Mouse (Mus musculus): ENCODE data around the gene Rassf1. TPM values are rescaled to one million over a fixed set of nuclear protein-coding genes. Genes with fewer than 3 reads are reported as not detected.

Gene Rassf1
- polyA plus RNA-seq, 1 experiment from 2014 or later, result 44.2 TPM

GRCm38 (mm10) chr9:107587833-107588639 lies 36.7 kb downstream of the Rassf1 start:
- H3K9me3 ChIP-seq (ENCODE audit: control insufficient read depth, low read length), result no peaks in the 10 kb centered on the region
- no peaks in the 10 kb centered on the region for H3K27me3 ChIP-seq (ENCODE audit: control insufficient read depth, insufficient read depth, low read length)
- H3K9ac ChIP-seq (ENCODE audit: low read length), result peak overlapping the region; percentile 63
- TF ChIP-seq EP300 (optimal IDR thresholded peaks at IDR 0.05) (peak; percentile 65), CTCF (IDR thresholded peaks at IDR 0.05; ENCODE audit: low read depth) (no peak)
- H3K4me2 ChIP-seq (replicated peaks; ENCODE audit: low read depth), result peak overlapping the region; percentile 74
- peak; percentile 69 for DNase-seq (ENCODE audit: low spot score)
- H3K4me1 ChIP-seq (replicated peaks; ENCODE audit: control insufficient read depth, insufficient read depth), result peaks cover 4% of the 10 kb centered on the region
- 2% methylated on average over 33 of the region's 33 CpGs for WGBS
- ATAC-seq (ENCODE audit: low FRiP score, low TSS enrichment), result peak; percentile 1; the same call in 1 of the 2 replicates
- H3K36me3 ChIP-seq (ENCODE audit: control insufficient read depth, insufficient read depth, low read length), result peaks cover 25% of the 10 kb centered on the region; the same call in 1 of the 2 replicates
- peak overlapping the region; percentile 56 for H3K4me3 ChIP-seq (ENCODE audit: low read depth, low read length)
- H3K27ac ChIP-seq (replicated peaks), result peak overlapping the region; percentile 50; the same call in 1 of the 2 replicates

- peak overlapping the region; percentile 13; the same call in 1 of the 2 replicates for H3K9ac ChIP-seq (ENCODE audit: low read length)
- peak; percentile 94 for DNase-seq (ENCODE audit: low spot score)
Measured at GRCm38 (mm10) chr9:107590058-107590772, 38.9 kb downstream of the Rassf1 start.

GRCm38 (mm10) chr9:107590773-107591060 lies 39.4 kb downstream of the Rassf1 start:
- H3K4me2 ChIP-seq (replicated peaks; ENCODE audit: low read depth), result peak overlapping the region; percentile 29; the same call in 1 of the 2 replicates

More at GRCm38 (mm10) chr9:107590058-107590772, 38.9 kb downstream of the Rassf1 start:
- peaks cover 4% of the 10 kb centered on the region for H3K4me1 ChIP-seq (replicated peaks; ENCODE audit: control insufficient read depth, insufficient read depth)
- H3K9me3 ChIP-seq (ENCODE audit: control insufficient read depth, low read length), result no peaks in the 10 kb centered on the region
- peak overlapping the region; percentile 29; the same call in 1 of the 2 replicates for H3K4me2 ChIP-seq (replicated peaks; ENCODE audit: low read depth)
- peaks cover 30% of the 10 kb centered on the region for H3K36me3 ChIP-seq (ENCODE audit: control insufficient read depth, insufficient read depth, low read length)
- no peaks in the 10 kb centered on the region for H3K27me3 ChIP-seq (ENCODE audit: control insufficient read depth, insufficient read depth, low read length)
- 65% methylated on average over 25 of the region's 25 CpGs for WGBS
- ATAC-seq (ENCODE audit: low FRiP score, low TSS enrichment), result peak; percentile 68
- TF ChIP-seq EP300 (optimal IDR thresholded peaks at IDR 0.05) (no peak), CTCF (IDR thresholded peaks at IDR 0.05; ENCODE audit: low read depth) (peak; percentile 29; the same call in 1 of the 2 replicates)
- H3K4me3 ChIP-seq (ENCODE audit: low read depth, low read length), result 0 out of 2 replicates have a peak overlapping the region, but pooled peaks have one; percentile 6
- peak overlapping the region; percentile 89 for H3K27ac ChIP-seq (replicated peaks)

GRCm38 (mm10) chr9:107593101-107593976 lies 42.0 kb downstream of the Rassf1 start:
- H3K36me3 ChIP-seq (ENCODE audit: control insufficient read depth, insufficient read depth, low read length), result peaks cover 30% of the 10 kb centered on the region
- no peak overlapping the region for H3K4me3 ChIP-seq (ENCODE audit: low read depth, low read length)
- no peak overlapping the region for H3K9ac ChIP-seq (ENCODE audit: low read length)
- H3K4me1 ChIP-seq (replicated peaks; ENCODE audit: control insufficient read depth, insufficient read depth), result peaks cover 2% of the 10 kb centered on the region
- H3K9me3 ChIP-seq (ENCODE audit: control insufficient read depth, low read length), result no peaks in the 10 kb centered on the region
- H3K27me3 ChIP-seq (ENCODE audit: control insufficient read depth, insufficient read depth, low read length), result no peaks in the 10 kb centered on the region
- H3K27ac ChIP-seq (replicated peaks), result no peak overlapping the region
- no peak overlapping the region for H3K4me2 ChIP-seq (replicated peaks; ENCODE audit: low read depth)
- TF ChIP-seq EP300 (optimal IDR thresholded peaks at IDR 0.05), result no peak
- DNase-seq (ENCODE audit: low spot score) (no peak), ATAC-seq (ENCODE audit: low FRiP score, low TSS enrichment) (no peak)
- WGBS, result 78% methylated on average over 11 of the region's 11 CpGs

More at GRCm38 (mm10) chr9:107590773-107591060, 39.4 kb downstream of the Rassf1 start:
- WGBS, result 78% methylated on average over 6 of the region's 6 CpGs
- Histone ChIP-seq H3K4me3 (ENCODE audit: low read depth, low read length) (no peak overlapping the region), H3K36me3 (ENCODE audit: control insufficient read depth, insufficient read depth, low read length) (peaks cover 30% of the 10 kb centered on the region), H3K9ac (ENCODE audit: low read length) (no peak overlapping the region), H3K27me3 (ENCODE audit: control insufficient read depth, insufficient read depth, low read length) (no peaks in the 10 kb centered on the region), H3K9me3 (ENCODE audit: control insufficient read depth, low read length) (no peaks in the 10 kb centered on the region), H3K4me1 (replicated peaks; ENCODE audit: control insufficient read depth, insufficient read depth) (peaks cover 4% of the 10 kb centered on the region), H3K27ac (replicated peaks) (peak overlapping the region; percentile 89)
- DNase-seq (ENCODE audit: low spot score) (peak; percentile 68), ATAC-seq (ENCODE audit: low FRiP score, low TSS enrichment) (peak; percentile 27; the same call in 1 of the 2 replicates)
- TF ChIP-seq CTCF (IDR thresholded peaks at IDR 0.05; ENCODE audit: low read depth), result no peak

GRCm38 (mm10) chr9:107594281-107595062 lies 43.1 kb downstream of the Rassf1 start:
- no peak for TF ChIP-seq CTCF (IDR thresholded peaks at IDR 0.05; ENCODE audit: low read depth)
- no peak for TF ChIP-seq EP300 (optimal IDR thresholded peaks at IDR 0.05)
- DNase-seq (ENCODE audit: low spot score) (no peak), ATAC-seq (ENCODE audit: low FRiP score, low TSS enrichment) (no peak)
- Histone ChIP-seq H3K4me1 (replicated peaks; ENCODE audit: control insufficient read depth, insufficient read depth) (no peaks in the 10 kb centered on the region), H3K36me3 (ENCODE audit: control insufficient read depth, insufficient read depth, low read length) (peaks cover 30% of the 10 kb centered on the region), H3K4me2 (replicated peaks; ENCODE audit: low read depth) (no peak overlapping the region), H3K9ac (ENCODE audit: low read length) (no peak overlapping the region), H3K27me3 (ENCODE audit: control insufficient read depth, insufficient read depth, low read length) (no peaks in the 10 kb centered on the region), H3K4me3 (ENCODE audit: low read depth, low read length) (no peak overlapping the region), H3K9me3 (ENCODE audit: control insufficient read depth, low read length) (no peaks in the 10 kb centered on the region), H3K27ac (replicated peaks) (no peak overlapping the region)
- 69% methylated on average over 8 of the region's 8 CpGs for WGBS
